Mouse (Mus musculus) MEL (cell line): ENCODE data around the gene Zranb3.

ENCODE experiments used
- BHLHE40 ChIP-seq: IDR thresholded peaks from 2 replicates; pipeline ENCODE4 v1.6.1; 2012; ENCODE audit warnings: low read depth, mild to moderate bottlenecking, inconsistent platforms, low read length, improper control_type of control experiment, borderline replicate concordance
- CTCF ChIP-seq, 3 experiments: IDR thresholded peaks in 2 of 3; conservative IDR thresholded peaks in 1 of 3; 2 replicates each; pipeline ENCODE4 v1.5.1; 2011 to 2012; ENCODE audit warnings: low read length in 3 of 3, low read depth in 2 of 3, mild to moderate bottlenecking in 2 of 3, improper control_type of control experiment in 1 of 3, inconsistent platforms in 1 of 3, mixed read lengths in 1 of 3, moderate library complexity in 1 of 3; ENCODE audit not compliant: control insufficient read depth in 1 of 3, insufficient read depth in 1 of 3, poor library complexity in 1 of 3, severe bottlenecking in 1 of 3
- HCFC1 ChIP-seq: IDR thresholded peaks from 2 replicates; pipeline ENCODE4 v1.6.1; 2012; ENCODE audit warnings: low read depth, mild to moderate bottlenecking, inconsistent platforms, low read length, improper control_type of control experiment, moderate library complexity
- JUND ChIP-seq: IDR thresholded peaks from 2 replicates; pipeline ENCODE4 v1.6.1; 2011; ENCODE audit warnings: low read depth, mild to moderate bottlenecking, improper control_type of control experiment, low read length
- MYB ChIP-seq: IDR thresholded peaks from 2 replicates; pipeline ENCODE4 v1.6.1; 2011; ENCODE audit warnings: mild to moderate bottlenecking, low read depth, low read length, improper control_type of control experiment
- POLR2A ChIP-seq, 2 experiments: IDR thresholded peaks; 2 replicates each; pipeline ENCODE4 v1.6.1; 2011 to 2012; ENCODE audit warnings: low read length in 2 of 2, mild to moderate bottlenecking in 2 of 2, control low read depth in 1 of 2, improper control_type of control experiment in 1 of 2, low read depth in 1 of 2, moderate library complexity in 1 of 2; ENCODE audit not compliant: control insufficient read depth in 1 of 2, insufficient read depth in 1 of 2, poor library complexity in 1 of 2
- POLR2AphosphoS5 ChIP-seq: IDR thresholded peaks from 2 replicates; pipeline ENCODE4 v1.6.1; 2012; ENCODE audit warnings: low read depth, borderline replicate concordance, mild to moderate bottlenecking, inconsistent platforms, low read length, moderate library complexity, mixed read lengths
- TAL1 ChIP-seq: IDR thresholded peaks from 2 replicates; pipeline ENCODE4 v1.6.1; 2012; ENCODE audit warnings: mild to moderate bottlenecking, inconsistent platforms, low read length, moderate library complexity, mixed read lengths
- ZNF384 ChIP-seq: IDR thresholded peaks from 2 replicates; pipeline ENCODE4 v1.6.1; 2012; ENCODE audit warnings: low read depth, mild to moderate bottlenecking, inconsistent platforms, low read length, improper control_type of control experiment

- TF ChIP-seq MYB = no peak
- TF ChIP-seq JUND = no peak
- TF ChIP-seq POLR2A (IDR thresholded peaks at IDR 0.05; ENCODE audit: control insufficient read depth in 1 of 2, insufficient read depth in 1 of 2, low read depth in 1 of 2, low read length in 2 of 2, poor library complexity in 1 of 2) = no peak
- TF ChIP-seq CTCF (IDR thresholded peaks at IDR 0.05 in 2 of 3, conservative IDR thresholded peaks at IDR 0.05 in 1 of 3; ENCODE audit: control insufficient read depth in 1 of 3, insufficient read depth in 1 of 3, low read depth in 2 of 3, low read length in 3 of 3, poor library complexity in 1 of 3, severe bottlenecking in 1 of 3) = no peak
- TF ChIP-seq BHLHE40 = no peak
- no peak for TF ChIP-seq POLR2AphosphoS5
- no peak for TF ChIP-seq HCFC1
- TF ChIP-seq ZNF384 = no peak
- TF ChIP-seq TAL1 = no peak
Observed at GRCm38 (mm10) chr1:127993892-127994291, 109.0 kb downstream of the Zranb3 start.
